Mouse (Mus musculus): Measurements from ENCODE around the gene Ago3.

DNA sequence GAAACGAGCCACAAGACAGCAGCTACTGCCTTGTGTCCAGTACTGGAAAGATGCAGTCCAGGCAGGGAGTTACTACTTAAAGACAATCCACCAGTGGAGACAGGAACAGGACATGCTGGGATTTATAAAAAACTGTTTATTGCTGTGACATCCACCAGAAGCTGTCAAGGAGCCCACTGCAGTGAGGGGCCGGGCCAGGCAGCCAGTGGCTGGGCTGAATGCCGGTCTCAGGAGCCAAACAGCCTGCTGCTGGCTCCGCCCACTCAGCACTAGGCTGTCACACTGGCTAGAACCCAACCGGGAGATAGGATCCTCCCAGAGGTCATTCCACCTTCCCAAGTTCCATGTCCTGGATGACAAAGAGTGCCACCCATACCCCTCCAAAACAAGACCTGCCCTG lies 113.4 kb downstream of the Ago3 start:
- TF ChIP-seq POLR2A (IDR thresholded peaks at IDR 0.05; ENCODE audit: low read depth, low read length) (no peak), CTCF (IDR thresholded peaks at IDR 0.05; ENCODE audit: extremely low read depth, insufficient read depth, insufficient read length, insufficient replicate concordance) (no peak)
